Mouse (Mus musculus) kidney, embryonic 16.5 days (tissue): Measurements from ENCODE around the gene Nprl2. TPM values are rescaled to one million over a fixed set of nuclear protein-coding genes. Genes with fewer than 3 reads are reported as not detected.
A peak's percentile ranks its signal among the peaks of the same experiment; 100 is the strongest.
"Not testable (repeated sequence)": the region's sequence is repeated elsewhere in the genome, so short reads cannot be mapped to it uniquely, and the experiment has no call there.

Experiments
- ATAC-seq: fragments of 200-750 bp; cut with Nextera tagmentation; 2 replicates; pipeline ENCODE4 v1.8.0; 2017; ENCODE audit warnings: moderate TSS enrichment; ENCODE audit not compliant: low FRiP score, low TSS enrichment
- H3K27ac ChIP-seq: fragments of 300-500 bp; sonication (generic); 2 replicates; pipeline ENCODE4 v1.5.1; 2014; ENCODE audit warnings: low read length
- H3K27me3 ChIP-seq: fragments of 300-500 bp; sonication (generic); 2 replicates; pipeline ENCODE4 v1.6.1; 2014; ENCODE audit warnings: low read length, control low read depth, mixed read lengths; ENCODE audit not compliant: insufficient read depth
- H3K36me3 ChIP-seq: fragments of 300-500 bp; sonication (generic); 2 replicates; pipeline ENCODE4 v1.6.1; 2014; ENCODE audit warnings: low read length, control low read depth, mixed read lengths; ENCODE audit not compliant: insufficient read depth
- H3K4me1 ChIP-seq: fragments of 300-500 bp; sonication (generic); 2 replicates; pipeline ENCODE4 v1.6.1; 2014; ENCODE audit warnings: low read length, control low read depth, mixed read lengths; ENCODE audit not compliant: insufficient read depth
- H3K4me2 ChIP-seq: fragments of 300-500 bp; sonication (generic); replicated peaks from 2 replicates; pipeline ENCODE4 v1.6.1; 2014; ENCODE audit warnings: low read depth, low read length
- H3K4me3 ChIP-seq: fragments of 300-500 bp; sonication (generic); 2 replicates; pipeline ENCODE4 v1.5.1; 2014; ENCODE audit warnings: mild to moderate bottlenecking, low read length
- H3K9ac ChIP-seq: fragments of 300-500 bp; sonication (generic); replicated peaks from 2 replicates; pipeline ENCODE4 v1.6.1; 2014; ENCODE audit warnings: low read length
- H3K9me3 ChIP-seq: fragments of 300-500 bp; sonication (generic); 2 replicates; pipeline ENCODE4 v1.6.1; 2016; ENCODE audit warnings: low read length, control low read depth
- WGBS: fragments of 180-500 bp; shearing (Covaris S2); extraction: QIAGEN DNeasy Blood & Tissue Kit; methylation state at CpG from one replicate; pipeline ENCODE4 v1.1.7; 2014; 5-methylcytosine and 5-hydroxymethylcytosine counted together
- polyA plus RNA-seq: library from polyadenylated mRNA; unstranded; fragments of >200 nt; fragmentation: Nextera tagmentation; extraction: Ambion mirVana; gene quantifications from 2 replicates; pipeline ENCODE4 v1.2.1, GENCODE M21; 2015

The Nprl2 gene
- polyA plus RNA-seq, 1 experiment from 2014 or later, result 59.0 TPM

- Histone ChIP-seq H3K36me3 (peaks cover 42% of the 10 kb centered on the region), H3K4me1 (peaks cover 47% of the 10 kb centered on the region), H3K9me3 (no peaks in the 10 kb centered on the region), H3K9ac (no peak overlapping the region), H3K4me3 (no peak overlapping the region), H3K4me2 (no peak overlapping the region), H3K27me3 (no peaks in the 10 kb centered on the region), H3K27ac (no peak overlapping the region)
- WGBS, result 96% methylated on average over 2 of the region's 2 CpGs
- no peak for ATAC-seq
These were observed 30.3 kb downstream of the Nprl2 start for GRCm38 (mm10) chr9:107572327-107572662.

- not testable (repeated sequence) for H3K27me3 ChIP-seq, H3K9me3 ChIP-seq, H3K27ac ChIP-seq, H3K4me2 ChIP-seq, ATAC-seq, H3K4me3 ChIP-seq, H3K9ac ChIP-seq
- H3K36me3 ChIP-seq, result peaks cover 42% of the 10 kb centered on the region
- H3K4me1 ChIP-seq, result peaks cover 44% of the 10 kb centered on the region
- 92% methylated on average over 6 of the region's 6 CpGs for WGBS
These were observed 31.7 kb downstream of the Nprl2 start for GRCm38 (mm10) chr9:107573774-107574173.

GRCm38 (mm10) chr9:107575579-107576356 lies 33.7 kb downstream of the Nprl2 start:
- no peak overlapping the region for H3K9ac ChIP-seq
- H3K4me1 ChIP-seq, result peaks cover 44% of the 10 kb centered on the region
- WGBS, result 81% methylated on average over 14 of the region's 14 CpGs
- peaks cover 37% of the 10 kb centered on the region for H3K36me3 ChIP-seq
- H3K27ac ChIP-seq, result peak overlapping the region; percentile 57
- no peaks in the 10 kb centered on the region for H3K9me3 ChIP-seq
- no peak for ATAC-seq
- H3K4me3 ChIP-seq, result no peak overlapping the region
- H3K4me2 ChIP-seq, result no peak overlapping the region
- H3K27me3 ChIP-seq, result no peaks in the 10 kb centered on the region

GRCm38 (mm10) chr9:107576357-107577107 lies 34.5 kb downstream of the Nprl2 start, which contains the start of gene Hyal1:
Gene Hyal1 (plus strand): TSS chr9:107576927.
- peak within 1 kb of the TSS; percentile 49 for H3K4me3 ChIP-seq
- H3K27ac ChIP-seq, result peak within 1 kb of the TSS; percentile 57
- peak; percentile 78 for ATAC-seq
- H3K9me3 ChIP-seq, result no peaks in the 10 kb centered on the region
- peak within 1 kb of the TSS; percentile 59 for H3K4me2 ChIP-seq
- H3K36me3 ChIP-seq, result peaks cover 29% of the 10 kb centered on the region
- H3K27me3 ChIP-seq, result no peaks in the 10 kb centered on the region
- H3K4me1 ChIP-seq, result peaks cover 42% of the 10 kb centered on the region
- H3K9ac ChIP-seq, result peak within 1 kb of the TSS; percentile 68
- WGBS, result 21% methylated on average over 16 of the region's 16 CpGs

- 96% methylated on average over 10 of the region's 10 CpGs for WGBS
These were observed 35.8 kb downstream of the Nprl2 start for GRCm38 (mm10) chr9:107577871-107578270.

GRCm38 (mm10) chr9:107578587-107578986 lies 36.6 kb downstream of the Nprl2 start, which contains the start of gene Naa80:
Gene Naa80 (plus strand): TSS chr9:107578887.
- Histone ChIP-seq H3K27me3 (no peaks in the 10 kb centered on the region), H3K4me1 (peaks cover 48% of the 10 kb centered on the region), H3K36me3 (peaks cover 18% of the 10 kb centered on the region), H3K4me3 (no peak within 1 kb of the TSS), H3K9ac (no peak within 1 kb of the TSS; the same call in 1 of the 2 replicates), H3K9me3 (no peaks in the 10 kb centered on the region), H3K27ac (peak within 1 kb of the TSS; percentile 96; the same call in 1 of the 2 replicates), H3K4me2 (no peak within 1 kb of the TSS)
- 79% methylated on average over 3 of the region's 3 CpGs for WGBS
- ATAC-seq, result no peak

More at GRCm38 (mm10) chr9:107577871-107578270, 35.8 kb downstream of the Nprl2 start:
- H3K36me3 ChIP-seq, result peaks cover 18% of the 10 kb centered on the region
- no peak overlapping the region for H3K4me2 ChIP-seq
- H3K9me3 ChIP-seq, result no peaks in the 10 kb centered on the region
- no peak for ATAC-seq
- H3K4me3 ChIP-seq, result no peak overlapping the region
- no peak overlapping the region for H3K9ac ChIP-seq
- H3K27ac ChIP-seq, result no peak overlapping the region
- peaks cover 48% of the 10 kb centered on the region for H3K4me1 ChIP-seq
- no peaks in the 10 kb centered on the region for H3K27me3 ChIP-seq

- Histone ChIP-seq H3K4me2 (no peak overlapping the region), H3K9me3 (no peaks in the 10 kb centered on the region), H3K4me3 (no peak overlapping the region), H3K27me3 (no peaks in the 10 kb centered on the region), H3K27ac (peak overlapping the region; percentile 96; the same call in 1 of the 2 replicates), H3K4me1 (peaks cover 48% of the 10 kb centered on the region), H3K9ac (no peak overlapping the region; the same call in 1 of the 2 replicates), H3K36me3 (peaks cover 14% of the 10 kb centered on the region)
- 94% methylated on average over 14 of the region's 14 CpGs for WGBS
- no peak for ATAC-seq
These were observed 37.2 kb downstream of the Nprl2 start for GRCm38 (mm10) chr9:107579023-107579900.

GRCm38 (mm10) chr9:107580501-107581317 lies 38.7 kb downstream of the Nprl2 start, which contains the start of gene Hyal3:
Gene Hyal3 (plus strand): TSS chr9:107580818.
- peak; percentile 81 for ATAC-seq
- H3K4me3 ChIP-seq, result peak within 1 kb of the TSS; percentile 60
- peak within 1 kb of the TSS; percentile 90 for H3K4me2 ChIP-seq
- under 1% methylated on average over 30 of the region's 32 CpGs for WGBS
- H3K9me3 ChIP-seq, result no peaks in the 10 kb centered on the region
- H3K36me3 ChIP-seq, result peaks cover 11% of the 10 kb centered on the region; the same call in 1 of the 2 replicates
- H3K27ac ChIP-seq, result peak within 1 kb of the TSS; percentile 96
- no peaks in the 10 kb centered on the region for H3K27me3 ChIP-seq
- H3K9ac ChIP-seq, result peak within 1 kb of the TSS; percentile 83
- peaks cover 45% of the 10 kb centered on the region for H3K4me1 ChIP-seq
